Mouse (Mus musculus): ENCODE measurements around the gene Atp6v1e1. TPM values are rescaled to one million over a fixed set of nuclear protein-coding genes. Genes with fewer than 3 reads are reported as not detected.

The Atp6v1e1 gene
- polyA plus RNA-seq, 1 experiment from 2014 or later, result 116 TPM

DNA sequence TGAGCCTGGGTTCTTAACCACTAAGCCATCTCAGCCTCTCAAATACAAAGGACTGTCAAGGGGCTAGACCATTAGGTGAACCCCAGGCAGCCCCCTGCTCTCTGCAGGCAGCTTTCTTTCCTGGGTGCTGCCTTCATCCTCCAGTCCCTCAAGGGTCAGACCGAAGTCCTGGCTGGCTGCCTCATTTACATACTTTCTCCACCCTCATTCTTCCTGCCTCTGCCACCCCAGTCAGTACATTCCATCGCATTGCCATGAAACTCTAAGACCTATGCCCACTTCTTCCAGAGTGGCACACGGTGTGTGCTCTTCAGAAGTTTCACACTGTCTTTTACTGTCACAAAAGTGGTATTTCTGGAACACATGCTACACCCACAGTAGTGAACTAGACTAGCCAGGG lies 44.4 kb downstream of the Atp6v1e1 start:
- no peak for DNase-seq (ENCODE audit: low spot score)
- H3K4me3 ChIP-seq, result no peak overlapping the region
- H3K4me1 ChIP-seq, result peaks cover under 1% of the 10 kb centered on the region; the same call in 1 of the 2 replicates
- H3K27me3 ChIP-seq (replicated peaks; ENCODE audit: low read depth, poor library complexity, severe bottlenecking), result no peaks in the 10 kb centered on the region
- H3K27ac ChIP-seq (replicated peaks), result no peak overlapping the region
- WGBS, result 67% methylated on average over 3 of the region's 3 CpGs
- H3K9me3 ChIP-seq, result no peaks in the 10 kb centered on the region
- H3K36me3 ChIP-seq (replicated peaks), result 0 out of 2 replicates have a peak, but pooled peaks cover 3% of the 10 kb centered on the region

DNA sequence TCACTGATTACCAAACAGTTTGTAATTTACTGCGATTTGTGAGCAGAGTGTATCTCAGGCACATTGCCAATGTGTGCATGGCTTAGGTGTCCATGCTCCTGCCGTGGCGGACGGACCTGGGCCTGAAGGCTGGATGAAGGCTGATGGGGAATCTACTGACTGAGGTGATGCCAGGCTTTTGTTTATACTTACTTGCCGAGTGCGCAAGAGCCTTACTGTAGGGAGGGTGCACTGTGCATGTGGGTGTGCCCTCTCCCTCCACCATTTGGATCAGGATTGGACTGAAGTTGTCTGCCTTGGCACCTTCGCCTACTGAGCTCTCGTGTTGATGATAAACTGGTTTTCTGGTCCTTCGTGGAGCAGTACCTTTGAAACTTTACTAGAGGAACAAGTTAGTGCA lies 45.1 kb downstream of the Atp6v1e1 start:
- 90% methylated on average over 9 of the region's 9 CpGs for WGBS
- no peak overlapping the region for H3K27ac ChIP-seq (replicated peaks)
- 0 out of 2 replicates have a peak, but pooled peaks cover 3% of the 10 kb centered on the region for H3K36me3 ChIP-seq (replicated peaks)
- no peak for DNase-seq (ENCODE audit: low spot score)
- no peaks in the 10 kb centered on the region for H3K27me3 ChIP-seq (replicated peaks; ENCODE audit: low read depth, poor library complexity, severe bottlenecking)
- no peaks in the 10 kb centered on the region for H3K9me3 ChIP-seq
- H3K4me3 ChIP-seq, result no peak overlapping the region
- H3K4me1 ChIP-seq, result peaks cover 4% of the 10 kb centered on the region; the same call in 1 of the 2 replicates

DNA sequence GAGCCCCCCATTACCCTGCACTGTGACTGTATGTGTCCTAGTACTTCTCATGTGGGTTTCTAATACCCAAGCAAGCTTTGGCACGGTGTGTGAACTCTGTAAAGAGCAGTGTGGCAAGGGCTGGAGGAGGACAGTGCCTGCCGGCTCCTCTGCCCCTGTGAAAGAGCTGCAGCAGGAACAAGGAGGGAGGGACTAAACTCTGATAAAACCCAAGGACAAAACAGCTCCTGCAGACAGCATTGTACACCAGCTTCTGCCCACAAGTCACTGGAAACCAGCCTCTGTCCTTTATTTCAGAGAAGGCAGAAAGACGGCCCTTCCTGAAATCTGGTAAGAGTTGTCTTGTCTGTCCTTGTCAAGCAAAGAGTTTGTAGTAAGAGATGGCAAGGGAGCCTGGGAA lies 46.3 kb downstream of the Atp6v1e1 start:
- H3K27me3 ChIP-seq (replicated peaks; ENCODE audit: low read depth, poor library complexity, severe bottlenecking), result no peaks in the 10 kb centered on the region
- H3K36me3 ChIP-seq (replicated peaks), result peaks cover 11% of the 10 kb centered on the region
- peaks cover 4% of the 10 kb centered on the region; the same call in 1 of the 2 replicates for H3K4me1 ChIP-seq
- H3K4me3 ChIP-seq, result no peak overlapping the region
- no peak for DNase-seq (ENCODE audit: low spot score)
- 94% methylated on average over 3 of the region's 3 CpGs for WGBS
- no peak overlapping the region for H3K27ac ChIP-seq (replicated peaks)
- no peaks in the 10 kb centered on the region for H3K9me3 ChIP-seq

DNA sequence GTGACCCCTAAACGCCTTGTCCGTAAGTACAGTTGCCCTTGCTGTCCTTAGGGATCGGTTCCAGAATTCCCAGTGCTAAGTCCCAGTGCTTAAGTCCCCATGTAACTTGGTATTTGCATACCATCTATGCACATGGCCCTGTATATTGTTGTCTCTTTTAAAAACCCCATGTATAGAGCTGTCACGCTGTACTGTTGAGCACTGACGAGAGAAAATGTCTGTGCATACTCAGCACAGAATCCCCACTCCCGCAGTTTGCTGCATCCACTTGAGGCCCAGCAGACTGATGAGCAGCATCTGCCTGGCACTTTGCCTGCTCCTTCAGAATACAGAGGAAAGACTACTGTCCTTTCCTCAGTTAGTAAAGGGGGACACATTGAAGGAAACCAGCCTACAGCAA lies 48.8 kb downstream of the Atp6v1e1 start:
- H3K4me1 ChIP-seq, result peaks cover 4% of the 10 kb centered on the region; the same call in 1 of the 2 replicates
- no peak for DNase-seq (ENCODE audit: low spot score)
- H3K4me3 ChIP-seq, result no peak overlapping the region
- WGBS, result 86% methylated on average over 6 of the region's 6 CpGs
- peaks cover 25% of the 10 kb centered on the region for H3K36me3 ChIP-seq (replicated peaks)
- no peaks in the 10 kb centered on the region for H3K9me3 ChIP-seq
- H3K27ac ChIP-seq (replicated peaks), result peak overlapping the region; percentile 54; the same call in 1 of the 2 replicates
- H3K27me3 ChIP-seq (replicated peaks; ENCODE audit: low read depth, poor library complexity, severe bottlenecking), result no peaks in the 10 kb centered on the region

DNA sequence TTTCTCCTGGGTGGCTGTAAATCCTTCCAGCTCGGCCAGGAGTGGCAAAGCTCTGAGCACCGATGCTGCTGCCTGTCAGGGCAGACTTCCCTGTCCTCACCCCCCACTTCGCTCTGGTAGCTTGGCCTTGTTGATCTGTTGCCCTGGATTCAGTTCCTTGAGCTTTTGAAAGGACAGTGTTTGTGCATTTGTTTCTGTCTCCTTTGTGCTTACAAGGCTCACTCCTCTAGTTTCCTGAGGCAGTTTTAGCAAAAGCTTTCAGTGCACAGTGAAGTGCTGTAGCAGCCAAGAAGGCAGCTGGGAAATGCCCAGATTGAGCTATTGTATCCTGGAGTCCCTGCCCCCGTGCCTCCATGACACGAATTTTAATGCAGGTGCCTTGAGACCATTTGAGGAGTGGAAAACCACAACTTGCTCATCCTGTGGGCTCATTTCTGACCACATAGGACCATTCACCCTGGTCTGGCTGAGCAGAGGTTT lies 49.4 kb downstream of the Atp6v1e1 start, which contains the start of gene Slc25a18:
Gene Slc25a18, plus strand, starts transcription at position 430 of the 480 bp plus-strand sequence.
- peaks cover 4% of the 10 kb centered on the region; the same call in 1 of the 2 replicates for H3K4me1 ChIP-seq
- H3K27ac ChIP-seq (replicated peaks), result peak within 1 kb of the TSS; percentile 54
- no peaks in the 10 kb centered on the region for H3K27me3 ChIP-seq (replicated peaks; ENCODE audit: low read depth, poor library complexity, severe bottlenecking)
- H3K4me3 ChIP-seq, result no peak within 1 kb of the TSS
- no peaks in the 10 kb centered on the region for H3K9me3 ChIP-seq
- no peak for DNase-seq (ENCODE audit: low spot score)
- 71% methylated on average over 5 of the region's 5 CpGs for WGBS
- peaks cover 31% of the 10 kb centered on the region for H3K36me3 ChIP-seq (replicated peaks)

DNA sequence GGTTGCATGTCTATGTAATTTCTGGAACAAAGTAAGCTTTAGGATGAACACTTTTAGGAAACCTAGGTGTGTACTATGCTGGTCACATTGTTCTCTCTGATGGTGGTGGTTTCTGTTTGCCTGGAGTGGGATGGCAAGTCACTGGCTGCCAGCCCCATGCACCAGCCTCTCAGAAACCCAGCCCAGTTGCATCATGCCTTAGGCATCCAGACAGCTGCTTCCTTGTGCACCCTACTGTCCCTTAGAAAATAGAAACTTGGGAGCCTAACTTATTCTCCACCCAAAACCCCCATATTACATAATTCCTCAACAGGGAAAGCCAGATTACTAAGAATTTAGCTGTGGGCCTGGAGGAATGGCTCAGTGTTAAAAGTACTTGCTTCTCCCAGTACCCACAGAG lies 50.6 kb downstream of the Atp6v1e1 start:
- no peaks in the 10 kb centered on the region for H3K27me3 ChIP-seq (replicated peaks; ENCODE audit: low read depth, poor library complexity, severe bottlenecking)
- peaks cover 4% of the 10 kb centered on the region; the same call in 1 of the 2 replicates for H3K4me1 ChIP-seq
- H3K9me3 ChIP-seq, result no peaks in the 10 kb centered on the region
- no peak overlapping the region for H3K27ac ChIP-seq (replicated peaks)
- peaks cover 38% of the 10 kb centered on the region for H3K36me3 ChIP-seq (replicated peaks)
- no peak for DNase-seq (ENCODE audit: low spot score)
- no peak overlapping the region for H3K4me3 ChIP-seq

DNA sequence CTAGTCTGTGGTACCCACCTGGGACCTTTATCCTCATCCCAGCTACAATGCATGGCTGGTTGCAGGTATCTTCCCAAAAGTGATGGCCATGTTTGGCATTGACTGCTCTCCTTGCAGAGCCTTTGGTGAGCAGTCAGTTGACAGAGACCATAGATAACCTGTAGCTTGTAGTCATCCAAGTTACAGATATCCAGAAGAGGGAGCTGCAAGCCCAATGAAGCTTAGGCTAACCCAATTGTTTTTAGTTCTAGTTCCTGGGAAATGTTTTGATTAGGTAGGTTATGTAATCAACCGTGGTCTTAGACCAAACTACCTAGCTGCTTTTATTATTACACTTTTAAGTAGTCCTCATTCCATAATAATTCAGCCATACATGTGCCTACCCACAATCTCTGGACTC lies 51.2 kb downstream of the Atp6v1e1 start:
- DNase-seq (ENCODE audit: low spot score), result no peak
- no peaks in the 10 kb centered on the region for H3K9me3 ChIP-seq
- H3K27me3 ChIP-seq (replicated peaks; ENCODE audit: low read depth, poor library complexity, severe bottlenecking), result no peaks in the 10 kb centered on the region
- H3K4me3 ChIP-seq, result no peak overlapping the region
- H3K4me1 ChIP-seq, result peaks cover 4% of the 10 kb centered on the region; the same call in 1 of the 2 replicates
- WGBS, result 83% methylated on average over 1 of the region's 1 CpGs
- peaks cover 44% of the 10 kb centered on the region for H3K36me3 ChIP-seq (replicated peaks)
- no peak overlapping the region for H3K27ac ChIP-seq (replicated peaks)

DNA sequence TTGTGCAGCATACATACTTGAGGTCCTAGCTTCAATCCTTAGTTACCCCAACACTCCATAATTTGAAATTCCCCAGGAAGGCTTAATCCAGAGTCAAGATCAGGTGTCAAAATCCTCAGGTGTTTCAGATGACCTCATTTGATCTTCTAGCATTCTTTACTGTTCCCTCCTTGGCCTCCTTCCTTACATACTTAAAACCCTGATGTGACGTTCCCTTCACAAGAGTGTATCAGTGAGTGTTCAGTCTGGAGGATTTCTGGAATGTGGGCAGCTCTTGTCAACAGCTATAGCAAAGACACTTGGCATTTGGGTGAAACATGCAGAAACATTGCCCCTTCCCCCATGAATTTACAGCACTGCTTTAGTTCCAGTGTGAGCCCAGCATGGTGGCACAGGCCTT lies 52.6 kb downstream of the Atp6v1e1 start:
- WGBS, result 86% methylated on average over 1 of the region's 1 CpGs
- DNase-seq (ENCODE audit: low spot score), result no peak

DNA sequence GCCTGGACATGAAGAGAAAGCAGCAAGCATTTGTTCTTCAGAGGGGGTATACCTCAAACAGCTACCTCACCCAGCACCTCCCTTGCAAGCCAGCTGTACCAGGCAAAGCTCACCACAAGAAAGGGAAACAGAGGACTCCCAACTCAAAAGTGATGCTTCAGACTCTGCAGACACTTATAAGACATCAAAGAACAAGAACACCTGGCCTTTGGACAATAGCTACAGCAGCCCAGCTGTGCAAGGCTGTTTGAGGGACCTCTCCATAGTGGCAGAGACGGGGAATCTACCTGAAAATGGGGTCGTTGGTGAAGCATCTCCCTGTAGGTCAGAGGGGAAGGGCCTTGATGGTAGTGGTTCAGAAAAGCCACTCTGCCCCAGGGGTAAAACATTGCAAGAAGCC lies 61.4 kb downstream of the Atp6v1e1 start:
- no peaks in the 10 kb centered on the region for H3K9me3 ChIP-seq
- WGBS, result 82% methylated on average over 2 of the region's 2 CpGs
- H3K27me3 ChIP-seq (replicated peaks; ENCODE audit: low read depth, poor library complexity, severe bottlenecking), result no peaks in the 10 kb centered on the region
- H3K4me3 ChIP-seq, result no peak overlapping the region
- H3K27ac ChIP-seq (replicated peaks), result no peak overlapping the region
- DNase-seq (ENCODE audit: low spot score), result no peak
- peaks cover 100% of the 10 kb centered on the region for H3K36me3 ChIP-seq (replicated peaks)
- H3K4me1 ChIP-seq, result no peaks in the 10 kb centered on the region

More for the DNA sequence above, 52.6 kb downstream of the Atp6v1e1 start:
- Histone ChIP-seq H3K27me3 (replicated peaks; ENCODE audit: low read depth, poor library complexity, severe bottlenecking) (no peaks in the 10 kb centered on the region), H3K4me1 (peaks cover 4% of the 10 kb centered on the region; the same call in 1 of the 2 replicates), H3K27ac (replicated peaks) (no peak overlapping the region), H3K4me3 (no peak overlapping the region), H3K36me3 (replicated peaks) (peaks cover 58% of the 10 kb centered on the region), H3K9me3 (no peaks in the 10 kb centered on the region)

DNA sequence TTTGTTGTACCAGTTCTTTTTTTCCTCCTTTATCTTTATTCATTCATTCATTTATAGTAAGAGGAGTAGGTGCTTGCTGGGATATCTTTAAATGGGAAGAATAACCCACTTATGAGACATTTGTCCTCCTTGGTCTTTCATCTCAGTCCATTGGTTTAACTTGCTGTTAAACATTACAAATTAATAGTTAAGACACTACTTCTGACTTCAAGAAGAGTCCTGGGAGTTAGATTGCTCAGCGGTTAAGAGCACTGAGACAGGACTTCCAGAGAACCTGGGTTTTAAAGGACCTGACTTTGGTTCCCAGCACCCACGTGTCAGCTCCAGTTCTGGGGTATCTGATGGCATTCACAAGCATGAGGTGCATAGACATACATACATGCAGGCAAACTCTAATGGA lies 76.2 kb downstream of the Atp6v1e1 start:
- H3K4me1 ChIP-seq, result no peaks in the 10 kb centered on the region
- whole genome bisulfite sequencing, result 90% methylated on average over 2 of the region's 2 CpGs
- DNase-seq (ENCODE audit: low spot score), result no peak
- H3K27ac ChIP-seq (replicated peaks), result no peak overlapping the region
- H3K4me3 ChIP-seq, result no peak overlapping the region
- H3K9me3 ChIP-seq, result no peaks in the 10 kb centered on the region
- peaks cover 48% of the 10 kb centered on the region for H3K36me3 ChIP-seq (replicated peaks)
- no peaks in the 10 kb centered on the region for H3K27me3 ChIP-seq (replicated peaks; ENCODE audit: low read depth, poor library complexity, severe bottlenecking)

Small RNA genes lying within 50 kb of the gene (microRNA-seq; reads per million reads assigned to microRNA genes)
- gene Gm25193, result not detected

Other genes with a start within 250 kb of the Atp6v1e1 start
- 11.1 and 14.8 TPM in 2 replicates for gene Cecr2, start 156.4 kb downstream of the Atp6v1e1 start, polyA plus RNA-seq (2016; fragmentation: Nextera tagmentation; extraction: Ambion mirVana)
- 0.20 and 0.28 TPM in 2 replicates for gene Slc25a18, start 49.2 kb downstream of the Atp6v1e1 start, polyA plus RNA-seq (2016; fragmentation: Nextera tagmentation; extraction: Ambion mirVana)
- 45.1 and 49.7 TPM in 2 replicates for gene Bcl2l13, start 13.4 kb upstream of the Atp6v1e1 start, polyA plus RNA-seq (2016; fragmentation: Nextera tagmentation; extraction: Ambion mirVana)
- 16.8 and 19.4 TPM in 2 replicates for gene Bid, start 94.1 kb upstream of the Atp6v1e1 start, polyA plus RNA-seq (2016; fragmentation: Nextera tagmentation; extraction: Ambion mirVana)

Measured in embryonic facial prominence, embryonic 10.5 days (tissue).